Mouse (Mus musculus) heart, postnatal 4 days (tissue): ENCODE data around the gene Syap1. TPM values are rescaled to one million over a fixed set of nuclear protein-coding genes. Genes with fewer than 3 reads are reported as not detected.
"Not testable (repeated sequence)": the region's sequence is repeated elsewhere in the genome, so short reads cannot be mapped to it uniquely, and the experiment has no call there.

Experiments used
- DNase-seq: peaks from one replicate; pipeline ENCODE4 v3.0.0; 2021
- total RNA-seq, 2 experiments: library from RNA; stranded (reverse); gene quantifications; 2 replicates each; pipeline ENCODE4 v1.2.3; 2021

Syap1 gene
- 10 to 100 TPM; 34.6 to 34.8 TPM for total RNA-seq

DNA sequence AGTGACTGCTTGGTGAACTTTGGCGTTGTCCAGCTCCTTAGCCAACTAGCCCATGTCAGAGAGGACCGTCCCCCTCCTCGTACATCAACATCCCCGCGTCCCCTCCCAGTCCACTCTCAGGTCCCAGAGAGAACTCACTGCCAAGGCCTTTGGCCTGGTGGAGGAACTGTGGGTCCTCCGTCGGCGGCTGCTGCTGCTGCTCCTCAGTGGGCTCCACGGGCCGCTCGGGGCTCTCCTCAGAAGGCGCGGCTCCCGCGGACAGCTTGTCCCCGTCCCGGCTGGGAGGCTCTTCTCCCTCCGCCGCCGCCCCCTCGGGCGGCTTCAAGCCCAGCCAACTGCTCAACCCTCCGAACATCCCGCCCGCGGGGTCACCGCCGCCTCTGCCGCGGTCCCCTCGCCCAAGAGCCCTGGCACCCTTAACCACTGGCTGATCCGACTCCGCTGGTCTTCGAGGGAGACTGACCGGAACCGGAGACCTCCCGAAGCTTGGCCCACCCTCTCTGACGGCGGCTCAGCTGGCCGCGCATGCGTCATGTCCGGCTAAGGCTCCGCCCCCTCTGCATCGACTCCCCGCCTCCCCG lies at the start of gene Syap1:
Gene Syap1 (minus strand): TSS at position 517 of the 581 bp plus-strand sequence.
- peak; percentile 87 for DNase-seq

DNA sequence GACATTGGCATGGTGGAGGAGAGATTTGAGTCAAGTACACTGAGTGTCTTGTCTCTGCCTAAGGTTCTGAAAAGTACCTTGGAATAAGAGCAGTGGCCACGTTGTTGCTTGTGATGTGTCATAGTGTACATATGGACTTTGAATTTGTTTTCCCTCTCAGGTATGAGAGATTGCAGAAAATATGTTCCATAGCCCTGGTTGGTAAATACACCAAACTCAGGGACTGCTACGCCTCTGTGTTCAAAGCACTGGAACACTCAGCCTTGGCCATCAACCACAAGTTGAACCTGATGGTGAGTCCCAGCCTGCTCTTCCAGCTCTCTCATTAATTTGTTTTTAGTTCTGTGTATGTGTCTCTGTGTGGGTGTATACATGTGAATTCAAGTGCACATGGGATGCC lies 43.2 kb upstream of the Syap1 start:
- no peak for DNase-seq

DNA sequence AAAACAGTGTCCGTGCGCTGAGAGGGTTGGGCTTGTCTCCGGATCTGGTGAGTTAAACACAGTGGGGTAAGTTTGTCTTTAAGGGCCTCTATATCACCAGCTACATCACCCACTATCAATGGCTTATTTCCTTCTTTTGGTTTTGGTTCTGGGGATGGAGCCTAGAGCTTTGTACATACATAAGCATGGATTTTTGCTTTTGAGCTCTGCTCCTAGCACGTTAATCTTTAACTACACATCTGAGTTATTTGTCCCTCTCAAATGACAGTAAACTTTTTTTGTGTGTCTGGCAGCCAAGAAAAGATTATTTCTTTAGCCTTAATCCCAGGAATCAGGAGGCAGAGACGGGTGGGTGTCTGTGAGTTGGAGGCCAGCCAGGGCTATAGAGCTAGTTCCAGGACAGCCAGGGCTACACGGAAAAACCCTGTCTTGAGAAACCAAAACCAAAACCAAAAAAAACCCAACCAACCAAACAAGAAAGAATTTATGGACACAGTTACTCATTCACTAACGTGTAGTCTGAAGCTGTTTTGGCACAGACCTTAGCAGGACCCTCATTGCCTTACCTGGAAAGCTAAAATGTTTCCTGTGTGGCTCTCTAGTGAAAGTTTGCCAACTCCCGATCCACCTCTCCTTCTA lies 33.4 kb upstream of the Syap1 start:
- no peak for DNase-seq

DNA sequence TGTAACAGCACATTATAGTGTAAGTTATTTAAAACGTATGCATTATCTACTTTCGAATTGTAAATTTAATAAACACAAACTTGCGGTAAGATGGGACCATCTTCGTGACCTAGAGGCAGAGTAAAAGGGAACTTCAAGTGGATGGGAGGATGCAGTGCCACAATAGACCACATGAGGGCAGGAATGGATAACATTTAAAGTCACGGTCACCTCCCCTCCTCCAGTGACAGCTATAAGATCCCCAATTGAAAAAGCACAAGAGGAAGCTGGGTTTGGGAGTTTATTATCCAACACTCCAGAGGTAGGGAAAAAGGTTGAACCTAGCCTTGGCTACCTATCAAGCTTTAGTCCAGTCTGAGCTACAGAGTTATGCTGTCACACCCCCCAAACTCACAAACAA lies 27.4 kb upstream of the Syap1 start:
- DNase-seq = peak; percentile 61

DNA sequence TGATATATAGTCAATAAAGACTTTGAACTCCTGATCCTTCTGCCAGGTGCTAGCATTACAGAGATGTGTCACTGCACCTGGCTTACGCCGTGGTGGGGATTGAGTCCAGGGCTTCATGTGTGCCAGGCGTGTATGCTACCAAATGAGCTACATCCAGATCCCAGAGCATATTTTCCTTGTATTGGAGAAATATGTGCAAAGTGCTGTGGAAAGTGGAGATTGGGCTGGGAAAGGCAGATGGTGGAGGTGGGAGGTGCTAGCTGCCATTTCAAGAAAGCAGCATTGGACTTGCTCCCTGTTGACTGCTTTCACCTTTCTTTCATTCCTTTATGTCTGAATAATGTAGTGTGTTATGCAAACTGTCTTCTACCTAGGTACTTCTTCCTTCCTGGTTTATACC lies 25.4 kb upstream of the Syap1 start:
- no peak for DNase-seq

DNA sequence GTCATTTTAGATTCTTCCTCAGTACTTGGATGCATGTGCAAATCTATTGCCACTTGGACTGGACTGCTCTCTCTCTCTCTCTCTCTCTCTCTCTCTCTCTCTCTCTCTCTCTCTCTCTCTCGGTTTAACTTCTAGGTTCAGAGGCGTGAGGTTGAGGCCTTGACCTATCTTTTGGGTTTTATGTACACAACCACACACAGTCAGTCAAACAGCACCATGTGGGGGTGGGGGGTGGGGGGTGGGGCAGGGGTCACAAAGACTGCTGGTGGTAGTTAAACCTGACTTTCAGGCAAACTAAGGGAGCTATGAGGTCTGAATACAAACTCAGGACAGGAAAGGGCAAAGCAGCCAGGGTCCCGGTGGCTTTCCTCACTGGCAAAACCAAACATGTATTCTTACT lies 19.3 kb upstream of the Syap1 start:
- DNase-seq = no peak

DNA sequence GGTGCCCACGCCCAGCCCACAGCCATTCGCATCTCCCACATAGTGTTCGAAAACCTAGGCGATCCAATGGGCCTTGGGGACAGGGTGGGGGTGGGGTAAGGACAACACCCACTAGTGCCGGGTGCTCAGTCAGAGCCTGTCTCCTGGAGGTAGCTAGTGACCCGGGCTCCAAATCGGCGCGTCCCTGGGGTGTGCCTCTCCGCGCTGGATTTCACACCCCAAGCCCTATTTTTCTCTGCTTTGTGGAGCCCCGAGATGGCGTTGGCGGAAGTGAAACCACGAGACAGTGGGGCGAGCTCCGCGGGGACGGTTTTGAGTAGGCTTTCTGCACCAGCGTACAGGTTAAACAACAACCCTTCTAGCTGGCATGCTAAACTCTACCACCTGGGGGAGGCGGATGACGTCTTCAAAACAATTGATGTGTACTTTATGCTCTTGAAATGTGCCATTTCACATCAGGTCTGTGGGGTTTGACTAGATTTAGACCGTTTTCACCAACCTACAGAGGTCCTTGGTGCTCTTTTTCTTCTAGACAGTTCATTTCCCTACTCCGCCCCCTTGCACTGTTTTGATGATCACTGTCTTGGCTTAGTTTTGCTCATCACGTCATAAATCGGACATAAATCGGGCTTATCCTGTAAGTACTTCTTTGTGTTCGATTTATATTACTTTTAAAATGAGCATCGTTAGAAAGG lies 13.9 kb upstream of the Syap1 start:
- DNase-seq = peak; percentile 20

DNA sequence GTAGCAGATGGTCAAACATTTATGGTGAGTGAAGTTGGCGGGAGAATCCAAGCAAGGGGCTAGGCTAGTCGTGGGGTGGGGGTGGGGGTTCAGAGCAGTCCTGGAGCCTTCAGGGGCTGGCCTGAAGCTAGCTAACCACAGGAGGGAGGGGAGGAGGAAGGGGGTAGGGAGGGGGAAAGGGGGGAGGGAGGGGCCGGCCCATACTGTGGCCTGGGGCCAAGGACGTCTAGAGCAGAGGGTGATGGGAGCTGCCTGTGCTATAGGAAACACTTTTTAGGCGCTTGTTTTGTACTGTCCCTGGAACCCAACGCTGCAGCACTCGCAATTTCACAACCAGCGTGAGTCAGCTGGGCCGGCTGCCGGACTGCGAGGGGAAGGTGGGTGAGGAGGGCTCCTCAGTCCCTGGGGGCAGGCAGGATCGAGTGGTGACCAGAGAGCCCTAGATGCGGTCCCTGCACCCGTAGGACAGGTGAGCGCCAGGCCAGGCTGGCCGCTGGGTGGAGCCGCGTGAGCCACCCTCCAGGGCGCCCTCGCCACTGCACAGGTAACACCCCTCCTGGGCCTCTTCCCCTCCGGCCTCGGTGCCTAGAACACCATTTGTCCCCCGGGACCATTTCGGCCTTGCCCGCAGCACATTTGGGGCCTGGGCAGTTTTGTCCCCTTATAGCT lies 13.3 kb upstream of the Syap1 start:
- DNase-seq = peak; percentile 54

DNA sequence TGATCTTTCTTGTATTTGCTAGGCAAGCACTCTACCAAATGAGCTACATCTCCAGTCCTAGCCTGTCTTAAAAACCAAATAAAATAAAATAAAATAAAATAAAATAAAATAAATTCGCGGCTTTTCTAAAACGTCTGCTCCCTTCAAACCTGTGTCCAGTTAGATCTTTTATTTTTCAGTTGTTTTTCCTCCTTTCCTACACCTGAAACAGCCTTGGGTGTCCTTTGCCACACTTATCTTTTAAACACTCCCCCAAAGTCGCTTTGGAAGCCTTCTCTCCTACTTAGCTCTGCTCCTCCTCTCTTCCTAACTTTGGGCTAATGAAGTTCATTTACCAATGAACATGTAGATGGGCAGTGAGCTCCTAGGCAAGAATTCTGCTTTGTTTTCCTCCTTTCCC lies 12.7 kb upstream of the Syap1 start, which contains the start of gene Ctps2:
Gene Ctps2 (plus strand): TSS at position 301 of the 400 bp plus-strand sequence.
- DNase-seq = no peak

DNA sequence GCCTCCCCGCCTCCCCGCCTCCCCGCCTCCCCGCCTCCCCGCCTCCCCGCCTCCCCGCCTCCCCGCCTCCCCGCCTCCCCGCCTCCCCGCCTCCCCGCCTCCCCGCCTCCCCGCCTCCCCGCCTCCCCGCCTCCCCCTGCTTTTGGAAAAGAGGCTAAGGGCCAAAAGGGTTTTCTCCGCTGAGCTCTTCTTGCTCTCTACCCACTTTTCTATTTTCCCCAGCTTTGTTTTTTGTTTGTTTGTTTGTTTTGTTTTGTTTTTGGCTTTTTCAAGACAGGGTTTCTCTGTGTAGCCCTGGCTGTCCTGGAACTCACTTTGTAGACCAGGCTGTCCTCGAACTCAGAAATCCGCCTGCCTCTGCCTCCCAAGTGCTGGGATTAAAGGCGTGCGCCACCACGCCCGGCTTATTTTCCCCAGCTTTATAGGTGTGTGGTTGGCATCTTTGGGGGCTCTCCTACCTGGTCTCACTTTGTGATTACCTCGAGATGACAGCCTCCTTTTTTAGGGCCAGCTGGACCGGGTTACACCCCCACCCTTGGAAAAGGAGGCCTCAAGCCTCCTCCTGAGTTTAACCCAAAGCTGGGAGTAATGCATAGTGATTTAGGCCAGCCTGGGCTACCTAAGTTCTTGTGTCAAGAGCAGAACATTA lies 452 bp upstream of the Syap1 start:
- not testable (repeated sequence) for DNase-seq

DNA sequence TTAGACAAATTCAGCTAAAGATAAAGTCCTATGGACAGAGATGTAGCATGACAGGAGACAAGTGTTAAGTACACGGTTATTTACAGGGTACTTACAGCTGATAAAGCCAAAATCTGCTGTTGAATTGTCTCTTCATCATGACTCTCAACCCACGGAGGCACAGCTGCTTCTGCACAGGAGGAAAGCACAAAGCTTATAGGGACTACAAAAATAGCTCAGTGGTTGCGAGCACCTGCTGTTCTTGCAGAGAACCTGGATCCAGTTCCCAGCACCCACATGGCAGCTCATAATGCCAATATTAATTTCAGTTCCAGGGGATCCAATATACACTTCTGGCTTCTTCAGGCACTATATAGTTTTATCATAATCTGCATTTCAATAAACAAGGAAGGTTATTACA lies 10.0 kb downstream of the Syap1 start:
- no peak for DNase-seq

DNA sequence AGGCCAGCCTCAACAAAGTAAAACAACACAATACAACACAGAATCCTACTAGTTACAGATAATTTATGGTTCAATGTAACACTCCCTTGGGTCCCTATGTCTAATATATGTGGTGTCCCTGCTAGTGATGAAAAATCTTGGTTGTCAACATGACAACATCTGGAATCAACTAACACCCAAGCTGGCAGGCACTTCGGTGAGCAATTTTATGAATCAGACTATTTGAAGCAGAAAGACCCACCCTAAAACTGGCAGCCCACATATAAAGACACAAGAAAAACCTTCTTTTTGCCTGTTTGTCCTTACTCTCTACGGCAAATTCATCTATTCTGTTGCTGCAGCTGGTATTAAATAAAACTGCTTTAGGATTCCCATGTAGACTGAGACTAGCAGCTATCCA lies 14.5 kb downstream of the Syap1 start:
- DNase-seq = no peak

DNA sequence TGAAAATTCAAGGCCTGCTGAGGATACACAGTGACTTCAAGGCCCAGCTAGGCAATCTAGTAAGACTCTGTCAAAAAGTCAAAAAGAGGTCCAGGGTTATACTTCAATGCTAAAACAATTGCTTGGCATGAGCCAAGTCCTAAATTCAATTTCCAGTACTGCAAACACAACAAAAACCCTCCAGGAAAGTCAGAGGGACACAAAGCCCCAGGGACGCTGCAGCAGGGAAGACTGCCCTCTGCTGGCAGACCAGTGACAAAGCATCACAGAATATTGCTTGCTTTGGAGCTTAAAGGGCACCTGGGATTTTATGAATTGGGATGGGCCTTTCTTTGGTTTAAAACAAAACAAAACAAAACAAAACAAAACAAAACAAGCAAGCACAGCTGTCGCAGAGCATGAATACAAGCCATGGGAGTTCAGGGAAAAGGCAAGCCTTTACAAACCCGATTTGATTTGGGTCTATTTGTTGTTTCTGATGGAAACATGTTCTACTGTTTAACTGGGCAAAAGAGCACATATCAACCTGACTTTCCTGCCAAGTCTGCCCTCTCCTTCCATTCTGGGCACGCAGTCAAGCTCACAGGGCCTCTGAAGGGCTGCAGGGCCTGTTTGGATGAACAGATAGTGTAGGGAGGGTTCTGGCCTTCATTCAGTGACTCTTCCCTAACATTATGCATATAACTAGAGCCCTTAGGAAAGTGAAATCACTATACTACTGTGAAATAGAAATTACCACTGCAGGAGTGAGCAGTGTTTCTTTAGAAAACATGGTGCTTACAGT lies 16.3 kb downstream of the Syap1 start:
- DNase-seq = peak; percentile 49

DNA sequence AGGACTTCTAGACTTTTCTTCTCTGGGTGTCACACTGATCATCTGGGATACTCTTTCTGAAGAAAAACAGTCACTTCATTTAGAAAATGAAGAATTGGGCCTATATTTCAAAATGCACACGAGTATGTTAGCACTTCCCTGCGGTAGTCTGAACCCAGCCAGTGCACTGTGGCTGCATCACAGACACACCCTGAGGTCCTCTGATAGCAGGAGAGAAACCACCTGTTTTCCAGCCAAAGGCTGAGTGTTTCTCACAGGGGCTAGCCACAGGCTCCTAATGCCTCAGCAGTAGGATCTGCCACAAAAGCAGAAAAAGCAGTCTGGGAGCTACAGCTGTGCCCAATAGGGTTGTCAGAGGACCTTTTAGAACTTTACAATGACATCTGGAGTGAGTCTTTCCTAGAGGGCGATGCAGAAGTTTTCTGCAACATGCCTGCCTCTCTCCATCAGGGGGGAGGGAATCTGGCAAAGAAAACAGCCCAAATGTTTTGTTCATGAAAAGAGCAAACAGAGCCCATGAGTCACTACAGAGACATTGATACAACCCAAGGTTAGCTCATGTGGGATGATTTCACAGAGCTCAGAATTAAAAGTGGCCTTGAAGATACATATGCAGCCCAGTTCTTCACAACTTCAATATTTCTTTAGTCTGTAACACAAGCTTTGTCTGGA lies 19.8 kb downstream of the Syap1 start:
- DNase-seq = no peak

DNA sequence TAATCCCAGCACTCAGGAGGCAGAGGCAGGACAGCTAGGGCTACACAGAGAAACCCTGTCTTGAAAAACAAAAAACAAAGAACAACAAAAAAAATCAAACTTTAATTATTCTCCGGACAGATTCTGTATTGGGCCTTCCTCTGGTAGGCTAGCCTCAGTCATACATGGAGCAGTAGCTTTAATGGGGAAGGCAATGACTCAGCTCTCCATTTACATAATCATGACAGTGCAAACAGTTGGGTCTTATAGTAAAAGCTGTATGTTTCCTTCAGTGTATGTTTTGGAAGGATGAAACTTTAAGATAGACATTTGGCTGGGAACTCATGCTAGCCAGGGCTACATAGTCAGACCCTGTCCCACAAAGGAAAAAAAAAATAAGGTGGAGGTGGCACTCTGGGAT lies 39.6 kb downstream of the Syap1 start:
- no peak for DNase-seq

DNA sequence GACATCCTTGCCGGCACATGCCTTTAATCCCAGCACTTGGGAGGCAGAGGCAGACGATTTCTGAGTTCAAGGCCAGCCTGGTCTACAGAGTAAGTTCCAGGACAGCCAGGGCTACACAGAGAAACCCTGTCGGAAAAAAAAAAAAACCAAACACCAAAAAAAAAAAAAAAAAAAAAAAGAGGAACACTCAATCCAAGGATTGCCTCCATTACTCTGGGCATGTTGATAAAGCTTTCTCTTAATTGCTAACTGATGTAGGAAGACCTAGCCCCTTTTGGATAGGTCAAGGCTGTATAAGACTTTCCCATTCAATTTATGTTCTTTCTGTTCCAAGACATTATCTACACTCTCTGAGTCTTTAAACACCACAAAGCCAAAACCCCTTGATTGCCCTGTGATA lies 42.7 kb downstream of the Syap1 start:
- DNase-seq = no peak

DNA sequence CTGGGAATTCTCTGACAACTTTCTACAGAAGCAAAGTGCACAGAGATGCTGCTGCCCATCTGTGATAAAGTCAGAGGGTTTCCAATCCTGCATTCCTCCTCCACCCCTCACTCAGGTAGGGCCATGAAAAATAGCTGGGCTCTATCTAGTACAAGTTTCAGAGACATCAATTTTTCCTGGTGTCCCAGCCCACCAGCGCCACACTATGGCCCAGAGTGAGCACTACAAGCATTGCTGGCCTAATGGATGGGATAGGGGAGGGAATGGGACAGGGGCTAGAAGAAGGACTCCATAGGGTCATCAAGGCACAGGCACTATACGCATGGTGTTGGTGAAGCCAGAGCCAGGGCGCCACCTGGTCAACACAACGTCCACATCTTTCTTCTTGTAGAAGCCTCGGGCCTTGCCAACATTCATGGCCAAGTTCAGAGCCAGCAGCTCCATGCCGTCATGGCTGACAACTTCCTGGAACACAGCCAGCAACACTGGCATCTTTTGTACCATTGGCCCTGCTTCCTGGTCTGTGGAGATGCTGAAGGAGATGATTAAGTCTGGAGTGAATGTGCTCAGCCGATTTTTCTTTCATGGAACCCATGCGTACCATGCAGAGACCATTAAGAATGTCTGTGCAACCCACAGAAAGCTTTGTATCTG lies 43.7 kb downstream of the Syap1 start:
- peak; percentile 4 for DNase-seq

DNA sequence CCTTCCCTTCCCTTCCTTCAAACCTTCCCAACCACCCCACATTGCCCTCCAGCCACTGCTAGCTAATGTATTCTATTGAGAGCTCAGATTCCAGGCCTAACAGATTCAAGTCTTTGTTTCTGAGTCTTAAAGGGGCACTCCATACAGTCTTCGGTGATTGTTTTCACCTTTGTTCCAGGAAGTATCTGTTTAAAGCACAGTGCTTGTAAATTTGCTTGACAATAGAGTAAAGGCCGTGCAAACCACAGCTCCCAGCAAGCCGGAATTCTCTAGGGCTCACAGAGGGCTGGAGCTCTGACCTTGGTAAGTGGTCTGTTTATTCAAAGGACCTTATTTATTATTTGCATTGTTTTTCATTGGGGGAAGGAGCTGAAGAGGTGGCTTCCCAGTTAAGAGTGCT lies 56.1 kb downstream of the Syap1 start:
- DNase-seq = no peak

DNA sequence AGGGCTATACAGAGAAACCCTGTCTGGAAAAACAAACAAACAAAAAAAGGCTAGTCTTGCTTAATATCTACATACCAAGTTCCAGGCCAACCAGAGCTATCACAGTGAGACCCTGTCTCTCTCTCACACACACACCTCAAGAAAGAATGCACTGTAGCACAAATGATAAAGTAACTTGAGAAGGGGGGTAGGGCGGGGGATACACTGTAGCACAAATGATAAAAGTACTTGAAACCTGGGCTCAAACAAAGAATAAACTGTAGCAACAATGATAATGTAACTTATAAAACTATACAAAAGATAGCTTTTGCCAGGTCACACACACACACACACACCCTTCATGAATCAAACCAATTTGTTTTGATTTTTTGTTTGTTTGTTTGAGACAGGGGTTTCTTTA lies 56.7 kb downstream of the Syap1 start:
- no peak for DNase-seq

DNA sequence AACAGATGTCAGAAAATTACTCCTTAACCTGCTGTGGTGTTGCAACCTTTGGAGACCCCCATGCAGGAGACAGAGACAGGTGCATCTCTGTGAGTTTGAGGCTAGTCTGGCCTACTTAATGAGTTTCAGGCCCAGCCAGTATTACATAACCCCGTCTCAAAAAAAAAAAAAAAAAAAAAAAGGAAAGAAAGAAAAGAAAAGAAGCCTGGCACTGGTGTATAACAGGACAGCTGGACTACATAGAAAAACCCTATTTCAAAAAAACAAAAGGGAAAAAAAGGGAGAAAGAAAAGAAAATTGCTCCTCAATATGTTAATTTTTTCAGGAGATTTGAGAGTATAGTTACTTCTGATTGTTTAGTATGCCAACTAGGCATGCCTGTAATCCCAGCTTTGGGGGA lies 57.2 kb downstream of the Syap1 start:
- no peak for DNase-seq

DNA sequence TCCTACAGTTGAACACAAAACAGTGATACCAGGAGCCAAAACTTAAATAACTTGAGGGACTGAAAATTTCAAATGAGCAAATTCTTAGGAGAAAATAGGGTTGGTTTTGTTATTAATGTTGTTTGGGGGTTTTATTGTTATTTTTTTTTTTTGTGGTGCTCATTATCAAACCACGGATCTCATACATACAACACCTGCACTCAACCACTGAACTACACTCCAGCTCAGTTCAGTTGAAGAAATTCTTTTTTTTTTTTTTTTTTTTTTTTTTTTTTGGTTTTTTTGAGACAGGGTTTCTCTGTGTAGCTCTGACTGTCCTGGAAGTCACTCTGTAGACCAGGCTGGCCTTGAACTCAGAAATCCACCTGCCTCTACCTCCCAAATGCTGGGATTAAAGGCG lies 57.9 kb downstream of the Syap1 start:
- not testable (repeated sequence) for DNase-seq
